Mouse (Mus musculus) monocyte, adult 2 months (primary cell): Measurements from ENCODE around the gene Nudt13.

Experiments
- DNase-seq, 2 experiments: peaks; one replicate each; pipeline ENCODE4 v3.0.0; 2022; ENCODE audit warnings: low spot score in 2 of 2, low read depth in 1 of 2

Gene Nudt13

GRCm38 (mm10) chr14:20339415-20339814, 44.9 kb downstream of the Nudt13 start:
- no peak for DNase-seq

GRCm38 (mm10) chr14:20340149-20340548, 45.7 kb downstream of the Nudt13 start:
- DNase-seq: no peak

- DNase-seq: no peak
Measured at GRCm38 (mm10) chr14:20340866-20341265, 46.4 kb downstream of the Nudt13 start.

- no peak for DNase-seq
Measured at GRCm38 (mm10) chr14:20345885-20346284, 51.4 kb downstream of the Nudt13 start.

GRCm38 (mm10) chr14:20347441-20347990, 53.0 kb downstream of the Nudt13 start:
- DNase-seq: no peak

GRCm38 (mm10) chr14:20347991-20348541, 53.6 kb downstream of the Nudt13 start, which contains the start of the genes Ecd and Fam149b:
TSS of gene Ecd (minus strand) at chr14:20348121.
TSS of gene Fam149b (plus strand) at chr14:20348162.
- DNase-seq: peak; percentile 84 to 89

- DNase-seq: peak; percentile 8 to 20
Measured at GRCm38 (mm10) chr14:20363230-20363629, 68.7 kb downstream of the Nudt13 start.
